Mouse (Mus musculus) urinary bladder, adult 18-20 months (tissue): Measurements from ENCODE around the gene Tacc3.

Source experiments
- DNase-seq, 2 experiments: peaks; one replicate each; pipeline ENCODE4 v3.0.0; 2022; ENCODE audit warnings: low spot score in 2 of 2, mixed read lengths in 2 of 2

The Tacc3 gene

GRCm38 (mm10) chr5:33722266-33723018 is 64.5 kb downstream of the Tacc3 start:
- DNase-seq = no peak

GRCm38 (mm10) chr5:33723019-33723640 is 65.2 kb downstream of the Tacc3 start:
- DNase-seq = no peak

GRCm38 (mm10) chr5:33723641-33724465 is 65.9 kb downstream of the Tacc3 start:
- DNase-seq = no peak

GRCm38 (mm10) chr5:33726081-33726647 is 68.2 kb downstream of the Tacc3 start:
- no peak for DNase-seq

GRCm38 (mm10) chr5:33726891-33727290 is 69.0 kb downstream of the Tacc3 start:
- DNase-seq = no peak
